Comparison of ENCODE assay signal across 19 mouse cellular contexts in the genomic region with DNA sequence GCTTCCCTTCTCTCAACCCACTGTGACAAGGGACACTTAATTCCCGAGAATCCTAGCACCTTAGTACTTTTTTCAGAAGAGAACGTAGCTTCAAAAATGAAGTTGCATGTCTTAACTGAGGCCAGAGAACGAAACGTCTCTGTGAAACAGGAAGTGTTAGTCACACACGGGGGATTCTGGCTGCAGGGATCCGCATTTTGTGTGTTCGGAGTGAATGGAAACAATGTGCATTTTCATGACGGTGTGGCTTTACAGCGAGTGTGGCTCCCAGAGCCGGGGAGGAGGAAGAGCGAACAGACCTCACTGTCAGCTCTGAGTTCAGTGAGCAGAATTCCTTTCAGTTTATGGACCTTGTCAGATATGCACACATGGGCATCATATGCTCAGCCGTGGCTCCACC.
A peak's percentile ranks its signal among the peaks of the same experiment; 100 is the strongest.
DNase-seq lines count a peak whose midpoint lies in the region; ATAC-seq lines count a peak whose summit lies in the region.
"Had no signal": no experiment of that assay in that cellular context is flagged by ENCODE, and none has a peak within 500 bp of the region (broad histone marks: within the 10 kb centered on the region; RNA-seq: fewer than 3 reads in every experiment).

No protein-coding gene starts in this region.

- 36% methylated on average over 12 of the region's 12 CpGs for WGBS in embryonic facial prominence, embryonic 12.5 days
- WGBS in embryonic facial prominence, embryonic 10.5 days = 35% methylated on average over 12 of the region's 12 CpGs
- WGBS in limb, embryonic 13.5 days = 37% methylated on average over 12 of the region's 12 CpGs
- 59% methylated on average over 12 of the region's 12 CpGs for WGBS in limb, embryonic 10.5 days
- 54% methylated on average over 12 of the region's 12 CpGs for WGBS in forebrain, embryonic 12.5 days

- DNase-seq in embryonic facial prominence, embryonic 10.5 days (ENCODE audit: low spot score) = no peak
- no peak for DNase-seq in limb, embryonic 10.5 days (ENCODE audit: low spot score)
- DNase-seq in mesoderm, embryonic 11.5 days (ENCODE audit: low read depth, low spot score) = peak; percentile 19
- no peak for DNase-seq in urinary bladder, postnatal 14 days (ENCODE audit: low spot score)
- DNase-seq: cerebellum, adult 11 months; forebrain, postnatal 0 days; gastrocnemius, postnatal 10 days; lung, adult 18-20 months; right cerebral cortex, adult 18-20 months; thymus, postnatal 4 days had no signal

- no peak for ATAC-seq in embryonic facial prominence, embryonic 12.5 days (ENCODE audit: insufficient number of reproducible peaks, insufficient read depth, low FRiP score, low TSS enrichment)
- ATAC-seq in limb, embryonic 13.5 days (ENCODE audit: low FRiP score, low read depth) = no peak
- ATAC-seq in granulocyte monocyte progenitor cell, adult 5-6 weeks (replicated peaks; ENCODE audit: poor library complexity, severe bottlenecking) = peak; percentile 53
- ATAC-seq in forebrain, embryonic 12.5 days (ENCODE audit: low FRiP score) = no peak
- ATAC-seq: forebrain, postnatal 0 days; intestine, postnatal 0 days; Patski had no signal

- no peaks in the 10 kb centered on the region for H3K9me3 ChIP-seq in embryonic facial prominence, embryonic 12.5 days
- no peaks in the 10 kb centered on the region for H3K9me3 ChIP-seq in embryonic facial prominence, embryonic 10.5 days
- no peaks in the 10 kb centered on the region for H3K9me3 ChIP-seq in limb, embryonic 13.5 days
- no peaks in the 10 kb centered on the region for H3K9me3 ChIP-seq in limb, embryonic 10.5 days (replicated peaks)
- H3K9me3 ChIP-seq in forebrain, embryonic 12.5 days = no peaks in the 10 kb centered on the region
- H3K9me3 ChIP-seq: hindbrain, embryonic 15.5 days had no signal

- H3K9ac ChIP-seq in embryonic facial prominence, embryonic 12.5 days = no peak overlapping the region
- 0 out of 2 replicates have a peak overlapping the region, but pooled peaks have one; percentile 19 for H3K9ac ChIP-seq in limb, embryonic 13.5 days
- no peak overlapping the region for H3K9ac ChIP-seq in forebrain, embryonic 12.5 days
- H3K9ac ChIP-seq: forebrain, postnatal 0 days; hindbrain, embryonic 15.5 days had no signal

- H3K27me3 ChIP-seq in embryonic facial prominence, embryonic 12.5 days = no peaks in the 10 kb centered on the region; the same call in 1 of the 2 replicates
- H3K27me3 ChIP-seq in embryonic facial prominence, embryonic 10.5 days (replicated peaks; ENCODE audit: low read depth, poor library complexity, severe bottlenecking) = no peaks in the 10 kb centered on the region
- H3K27me3 ChIP-seq in limb, embryonic 13.5 days = no peaks in the 10 kb centered on the region
- H3K27me3 ChIP-seq in limb, embryonic 10.5 days (ENCODE audit: low read depth, poor library complexity, severe bottlenecking) = no peaks in the 10 kb centered on the region
- no peaks in the 10 kb centered on the region for H3K27me3 ChIP-seq in forebrain, embryonic 12.5 days
- H3K27me3 ChIP-seq: hindbrain, embryonic 15.5 days had no signal

- no peak overlapping the region for H3K4me3 ChIP-seq in embryonic facial prominence, embryonic 12.5 days
- no peak overlapping the region for H3K4me3 ChIP-seq in embryonic facial prominence, embryonic 10.5 days
- no peak overlapping the region for H3K4me3 ChIP-seq in limb, embryonic 13.5 days
- H3K4me3 ChIP-seq in limb, embryonic 10.5 days = no peak overlapping the region
- no peak overlapping the region for H3K4me3 ChIP-seq in forebrain, embryonic 12.5 days (replicated peaks)
- H3K4me3 ChIP-seq: erythroblast, embryonic 14.5 days; hindbrain, embryonic 15.5 days had no signal

- H3K36me3 ChIP-seq in embryonic facial prominence, embryonic 12.5 days = no peaks in the 10 kb centered on the region
- no peaks in the 10 kb centered on the region for H3K36me3 ChIP-seq in embryonic facial prominence, embryonic 10.5 days (replicated peaks)
- H3K36me3 ChIP-seq in limb, embryonic 13.5 days = no peaks in the 10 kb centered on the region
- H3K36me3 ChIP-seq in limb, embryonic 10.5 days = no peaks in the 10 kb centered on the region
- no peaks in the 10 kb centered on the region for H3K36me3 ChIP-seq in forebrain, embryonic 12.5 days (replicated peaks)
- H3K36me3 ChIP-seq: hindbrain, embryonic 15.5 days had no signal

- no peak overlapping the region for H3K27ac ChIP-seq in embryonic facial prominence, embryonic 12.5 days
- no peak overlapping the region for H3K27ac ChIP-seq in embryonic facial prominence, embryonic 10.5 days (replicated peaks)
- H3K27ac ChIP-seq in limb, embryonic 13.5 days = no peak overlapping the region
- no peak overlapping the region for H3K27ac ChIP-seq in limb, embryonic 10.5 days
- no peak overlapping the region for H3K27ac ChIP-seq in forebrain, embryonic 12.5 days
- H3K27ac ChIP-seq: hindbrain, embryonic 15.5 days; stomach, postnatal 0 days had no signal

- H3K4me1 ChIP-seq in embryonic facial prominence, embryonic 12.5 days = no peaks in the 10 kb centered on the region
- H3K4me1 ChIP-seq in embryonic facial prominence, embryonic 10.5 days = no peaks in the 10 kb centered on the region
- peaks cover 7% of the 10 kb centered on the region; the same call in 1 of the 2 replicates for H3K4me1 ChIP-seq in limb, embryonic 13.5 days
- H3K4me1 ChIP-seq in limb, embryonic 10.5 days = no peaks in the 10 kb centered on the region
- H3K4me1 ChIP-seq in forebrain, embryonic 12.5 days = no peaks in the 10 kb centered on the region

- peak overlapping the region; percentile 24; the same call in 1 of the 2 replicates for H3K4me2 ChIP-seq in embryonic facial prominence, embryonic 12.5 days (replicated peaks)
- peak overlapping the region; percentile 37; the same call in 1 of the 2 replicates for H3K4me2 ChIP-seq in limb, embryonic 13.5 days (replicated peaks)
- no peak overlapping the region for H3K4me2 ChIP-seq in forebrain, embryonic 12.5 days
- H3K4me2 ChIP-seq: hindbrain, embryonic 15.5 days had no signal
